Mouse (Mus musculus): ENCODE data around the gene Drc3.

DNA sequence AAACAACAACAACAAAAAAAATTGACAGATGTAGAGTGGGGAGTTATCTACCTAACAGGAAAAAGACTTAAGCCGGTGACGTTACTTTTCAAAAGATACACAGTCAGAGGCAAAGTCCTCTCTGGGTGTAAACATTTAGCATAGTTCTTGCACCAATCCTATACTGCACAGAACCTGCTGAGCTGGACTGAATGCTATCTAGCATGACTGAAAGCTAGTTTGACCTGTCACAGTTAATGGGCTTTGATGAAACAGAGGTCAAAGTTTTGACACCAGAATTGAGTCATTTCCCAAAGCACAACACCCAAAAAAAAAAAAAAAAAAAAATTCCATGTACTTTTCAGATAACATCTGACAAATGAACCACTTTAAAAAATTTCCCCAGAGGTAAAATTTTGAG, 2.8 kb downstream of the Drc3 start:
- TF ChIP-seq POLR2A (IDR thresholded peaks at IDR 0.05; ENCODE audit: insufficient read depth, low read depth, low read length) (no peak), CTCF (IDR thresholded peaks at IDR 0.05; ENCODE audit: insufficient read depth, low read depth, low read length) (no peak)

Data from olfactory bulb, adult 2 months (tissue).